Mouse (Mus musculus): ENCODE results near the gene Pde4b. TPM values are rescaled to one million over a fixed set of nuclear protein-coding genes. Genes with fewer than 3 reads are reported as not detected.

The Pde4b gene
- polyA plus RNA-seq, 1 experiment: 0.81 TPM

DNA sequence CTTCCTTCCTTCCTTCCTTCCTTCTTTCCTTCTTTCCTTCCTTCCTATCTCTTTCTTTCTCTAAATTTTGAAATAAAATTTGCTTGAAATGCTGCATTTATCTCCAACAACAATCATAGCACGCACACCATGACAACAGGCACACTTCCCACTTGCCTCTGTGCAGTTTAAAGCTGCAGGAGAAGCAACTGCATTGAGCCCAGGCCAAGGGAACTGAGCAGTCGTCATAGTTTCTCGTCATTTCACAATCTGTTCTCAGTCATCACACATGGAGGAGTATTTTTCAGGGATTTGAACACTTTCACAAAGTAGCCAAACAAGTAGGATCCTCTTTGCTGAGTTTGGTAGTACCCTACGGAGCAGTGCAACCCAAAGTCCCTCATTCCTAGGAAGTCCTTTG, 188.4 kb downstream of the Pde4b start:
- no peaks in the 10 kb centered on the region for H3K36me3 ChIP-seq (ENCODE audit: control insufficient read depth, insufficient read depth, low read length, poor library complexity, severe bottlenecking)
- TF ChIP-seq EP300 (IDR thresholded peaks at IDR 0.05; ENCODE audit: insufficient read depth, low read depth, low read length): no peak
- TF ChIP-seq POLR2A (IDR thresholded peaks at IDR 0.05; ENCODE audit: insufficient read depth, low read length): no peak
- no peak for TF ChIP-seq CTCF (IDR thresholded peaks at IDR 0.05; ENCODE audit: low read depth, low read length)
- no peaks in the 10 kb centered on the region for H3K9me3 ChIP-seq (replicated peaks; ENCODE audit: control insufficient read depth, insufficient read depth, low read length, poor library complexity, severe bottlenecking)
- no peak overlapping the region for H3K27ac ChIP-seq (ENCODE audit: insufficient read depth, low read length)
- H3K4me1 ChIP-seq (ENCODE audit: control insufficient read depth, insufficient read depth, low read length): no peaks in the 10 kb centered on the region
- H3K27me3 ChIP-seq (ENCODE audit: control insufficient read depth, insufficient read depth, low read length, poor library complexity, severe bottlenecking): no peaks in the 10 kb centered on the region
- no peak overlapping the region for H3K9ac ChIP-seq (ENCODE audit: low read depth, poor library complexity, severe bottlenecking)
- no peak overlapping the region for H3K4me3 ChIP-seq (ENCODE audit: low read depth, low read length)

DNA sequence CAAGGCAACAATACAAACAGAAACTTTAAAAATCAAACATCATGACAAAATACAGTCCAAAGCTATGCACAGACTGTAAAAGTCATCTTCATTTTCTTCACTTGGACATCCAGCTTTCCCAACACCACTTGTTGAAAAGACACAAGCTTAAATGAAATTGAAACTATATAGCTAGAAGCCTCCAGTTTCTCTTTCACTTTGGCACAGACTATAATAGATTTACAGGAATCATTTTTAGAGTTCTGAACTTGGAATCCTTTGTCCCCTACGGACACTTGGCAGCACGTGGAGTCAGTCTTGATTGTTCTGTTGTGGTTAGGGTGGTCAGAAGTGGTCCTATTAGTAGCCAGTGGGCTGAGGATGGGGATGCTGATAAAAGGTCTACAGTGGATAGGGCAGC, 191.6 kb downstream of the Pde4b start:
- TF ChIP-seq CTCF (IDR thresholded peaks at IDR 0.05; ENCODE audit: low read depth, low read length) (no peak), EP300 (IDR thresholded peaks at IDR 0.05; ENCODE audit: insufficient read depth, low read depth, low read length) (no peak), POLR2A (IDR thresholded peaks at IDR 0.05; ENCODE audit: insufficient read depth, low read length) (no peak)
- Histone ChIP-seq H3K9me3 (replicated peaks; ENCODE audit: control insufficient read depth, insufficient read depth, low read length, poor library complexity, severe bottlenecking) (no peaks in the 10 kb centered on the region), H3K36me3 (ENCODE audit: control insufficient read depth, insufficient read depth, low read length, poor library complexity, severe bottlenecking) (no peaks in the 10 kb centered on the region), H3K9ac (ENCODE audit: low read depth, poor library complexity, severe bottlenecking) (no peak overlapping the region), H3K27ac (ENCODE audit: insufficient read depth, low read length) (no peak overlapping the region), H3K4me3 (ENCODE audit: low read depth, low read length) (no peak overlapping the region), H3K4me1 (ENCODE audit: control insufficient read depth, insufficient read depth, low read length) (no peaks in the 10 kb centered on the region), H3K27me3 (ENCODE audit: control insufficient read depth, insufficient read depth, low read length, poor library complexity, severe bottlenecking) (no peaks in the 10 kb centered on the region)

DNA sequence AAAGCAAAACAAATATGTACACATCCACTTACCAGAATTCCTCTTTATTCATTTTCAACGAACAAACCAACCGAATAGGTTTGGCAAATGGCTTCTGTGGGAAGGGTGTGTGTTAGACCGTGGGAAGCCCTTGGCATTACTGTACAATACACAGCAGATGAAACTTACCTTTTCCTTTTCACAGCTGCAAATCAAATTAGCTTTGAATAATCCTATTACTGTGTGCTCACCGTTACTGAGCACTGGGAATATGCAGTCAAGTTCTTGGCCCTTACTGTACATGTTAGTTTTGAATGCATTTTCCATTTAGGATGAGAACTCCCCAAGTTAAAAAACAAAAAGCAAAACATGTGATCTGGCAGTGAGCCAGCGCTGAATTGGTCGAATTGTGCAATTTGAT, 199.8 kb downstream of the Pde4b start:
- H3K9ac ChIP-seq (ENCODE audit: low read depth, poor library complexity, severe bottlenecking): no peak overlapping the region
- H3K9me3 ChIP-seq (replicated peaks; ENCODE audit: control insufficient read depth, insufficient read depth, low read length, poor library complexity, severe bottlenecking): no peaks in the 10 kb centered on the region
- H3K4me1 ChIP-seq (ENCODE audit: control insufficient read depth, insufficient read depth, low read length): no peaks in the 10 kb centered on the region
- no peak for TF ChIP-seq CTCF (IDR thresholded peaks at IDR 0.05; ENCODE audit: low read depth, low read length)
- no peak for TF ChIP-seq POLR2A (IDR thresholded peaks at IDR 0.05; ENCODE audit: insufficient read depth, low read length)
- no peak for TF ChIP-seq EP300 (IDR thresholded peaks at IDR 0.05; ENCODE audit: insufficient read depth, low read depth, low read length)
- no peak overlapping the region for H3K27ac ChIP-seq (ENCODE audit: insufficient read depth, low read length)
- H3K27me3 ChIP-seq (ENCODE audit: control insufficient read depth, insufficient read depth, low read length, poor library complexity, severe bottlenecking): no peaks in the 10 kb centered on the region
- H3K36me3 ChIP-seq (ENCODE audit: control insufficient read depth, insufficient read depth, low read length, poor library complexity, severe bottlenecking): no peaks in the 10 kb centered on the region
- no peak overlapping the region for H3K4me3 ChIP-seq (ENCODE audit: low read depth, low read length)

DNA sequence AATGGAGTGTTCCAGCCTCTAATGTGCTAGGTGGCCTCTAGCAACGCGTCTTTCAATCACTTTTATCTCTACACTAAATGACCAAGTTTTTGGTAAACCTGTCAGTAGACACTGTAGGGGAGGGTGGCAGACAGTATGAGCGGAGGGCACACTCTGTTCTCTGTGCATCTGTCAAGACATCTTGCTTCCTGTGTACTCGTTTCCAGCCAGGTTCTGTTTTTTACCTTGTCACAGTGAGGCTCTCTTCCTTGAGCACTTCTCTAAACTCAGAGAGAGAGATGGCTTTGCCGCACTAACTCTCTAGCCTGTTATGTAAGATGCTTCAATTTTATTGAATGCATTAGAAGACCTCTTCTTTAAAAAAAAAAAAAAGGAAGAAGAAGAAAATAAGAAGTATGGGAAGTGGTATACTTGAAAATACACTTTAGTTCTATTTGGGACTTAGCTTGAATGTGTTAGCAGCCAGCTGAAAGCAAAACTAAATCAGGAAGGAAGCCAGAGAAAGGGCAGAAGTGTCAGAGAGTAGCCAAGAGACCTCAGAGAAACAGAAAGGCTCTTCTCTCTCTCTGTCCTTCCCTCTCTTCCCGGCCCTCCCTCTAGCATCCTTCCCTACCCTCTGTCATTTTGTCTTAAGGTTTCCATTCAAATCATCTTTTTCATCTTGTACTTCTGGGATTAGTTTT, 202.8 kb downstream of the Pde4b start:
- no peak overlapping the region for H3K4me3 ChIP-seq (ENCODE audit: low read depth, low read length)
- H3K9ac ChIP-seq (ENCODE audit: low read depth, poor library complexity, severe bottlenecking): no peak overlapping the region
- no peaks in the 10 kb centered on the region for H3K4me1 ChIP-seq (ENCODE audit: control insufficient read depth, insufficient read depth, low read length)
- H3K36me3 ChIP-seq (ENCODE audit: control insufficient read depth, insufficient read depth, low read length, poor library complexity, severe bottlenecking): no peaks in the 10 kb centered on the region
- no peak for TF ChIP-seq POLR2A (IDR thresholded peaks at IDR 0.05; ENCODE audit: insufficient read depth, low read length)
- TF ChIP-seq CTCF (IDR thresholded peaks at IDR 0.05; ENCODE audit: low read depth, low read length): no peak
- no peak for TF ChIP-seq EP300 (IDR thresholded peaks at IDR 0.05; ENCODE audit: insufficient read depth, low read depth, low read length)
- no peaks in the 10 kb centered on the region for H3K9me3 ChIP-seq (replicated peaks; ENCODE audit: control insufficient read depth, insufficient read depth, low read length, poor library complexity, severe bottlenecking)
- H3K27me3 ChIP-seq (ENCODE audit: control insufficient read depth, insufficient read depth, low read length, poor library complexity, severe bottlenecking): no peaks in the 10 kb centered on the region
- no peak overlapping the region for H3K27ac ChIP-seq (ENCODE audit: insufficient read depth, low read length)

DNA sequence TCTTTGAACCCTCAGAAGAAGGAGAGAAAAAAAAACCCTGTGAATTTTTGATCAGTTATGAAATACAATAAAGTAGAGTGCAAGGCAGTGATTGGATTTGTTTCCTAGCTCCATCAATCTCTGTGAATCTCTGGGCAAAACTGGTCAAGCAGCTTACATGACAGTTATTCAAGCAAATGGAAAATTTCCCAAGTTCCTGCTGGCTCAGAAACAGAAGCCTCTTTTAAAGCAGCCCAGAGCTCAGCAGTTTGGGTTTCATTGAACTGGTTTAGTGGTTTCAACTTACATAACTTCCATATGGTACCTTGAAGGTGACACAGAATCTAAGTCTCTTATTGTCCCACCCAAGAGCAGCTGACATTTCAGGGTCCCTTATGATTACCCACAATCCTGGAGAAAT, 210.2 kb downstream of the Pde4b start:
- H3K9me3 ChIP-seq (replicated peaks; ENCODE audit: control insufficient read depth, insufficient read depth, low read length, poor library complexity, severe bottlenecking): no peaks in the 10 kb centered on the region
- TF ChIP-seq CTCF (IDR thresholded peaks at IDR 0.05; ENCODE audit: low read depth, low read length): no peak
- no peaks in the 10 kb centered on the region for H3K27me3 ChIP-seq (ENCODE audit: control insufficient read depth, insufficient read depth, low read length, poor library complexity, severe bottlenecking)
- no peak overlapping the region for H3K4me3 ChIP-seq (ENCODE audit: low read depth, low read length)
- H3K27ac ChIP-seq (ENCODE audit: insufficient read depth, low read length): no peak overlapping the region
- H3K9ac ChIP-seq (ENCODE audit: low read depth, poor library complexity, severe bottlenecking): no peak overlapping the region
- no peaks in the 10 kb centered on the region for H3K4me1 ChIP-seq (ENCODE audit: control insufficient read depth, insufficient read depth, low read length)
- H3K36me3 ChIP-seq (ENCODE audit: control insufficient read depth, insufficient read depth, low read length, poor library complexity, severe bottlenecking): no peaks in the 10 kb centered on the region

DNA sequence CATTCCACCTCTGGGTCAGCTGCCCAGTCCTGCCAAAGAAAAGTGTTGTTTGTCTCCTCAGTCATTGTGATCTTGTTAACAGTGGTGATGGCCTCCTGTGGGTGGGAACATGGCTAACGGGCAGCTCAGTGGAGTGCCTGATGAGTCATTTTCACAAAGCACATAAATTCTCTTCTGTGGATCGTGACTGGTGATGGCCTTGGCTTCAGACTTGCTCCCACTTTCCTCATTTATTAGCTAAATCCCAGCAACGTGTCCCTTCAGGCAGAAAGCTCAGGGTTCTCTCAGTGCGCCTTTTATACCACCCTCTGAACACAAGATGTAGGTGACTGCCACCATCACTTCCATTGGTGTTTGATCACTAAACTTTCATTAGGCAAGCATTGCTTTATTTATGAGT, 215.2 kb downstream of the Pde4b start:
- TF ChIP-seq EP300 (IDR thresholded peaks at IDR 0.05; ENCODE audit: insufficient read depth, low read depth, low read length): no peak
- no peak for TF ChIP-seq CTCF (IDR thresholded peaks at IDR 0.05; ENCODE audit: low read depth, low read length)
- TF ChIP-seq POLR2A (IDR thresholded peaks at IDR 0.05; ENCODE audit: insufficient read depth, low read length): no peak
- Histone ChIP-seq H3K4me1 (ENCODE audit: control insufficient read depth, insufficient read depth, low read length) (no peaks in the 10 kb centered on the region), H3K9me3 (replicated peaks; ENCODE audit: control insufficient read depth, insufficient read depth, low read length, poor library complexity, severe bottlenecking) (no peaks in the 10 kb centered on the region), H3K27me3 (ENCODE audit: control insufficient read depth, insufficient read depth, low read length, poor library complexity, severe bottlenecking) (no peaks in the 10 kb centered on the region), H3K9ac (ENCODE audit: low read depth, poor library complexity, severe bottlenecking) (no peak overlapping the region), H3K27ac (ENCODE audit: insufficient read depth, low read length) (no peak overlapping the region), H3K36me3 (ENCODE audit: control insufficient read depth, insufficient read depth, low read length, poor library complexity, severe bottlenecking) (no peaks in the 10 kb centered on the region), H3K4me3 (ENCODE audit: low read depth, low read length) (no peak overlapping the region)

Data from ES-Bruce4 (cell line).